24 mouse cellular contexts compared by ENCODE assay signal in genomic region chr4:32852294-32852693, GRCm38 (mm10). TPM values are rescaled to one million over a fixed set of nuclear protein-coding genes. Genes with fewer than 3 reads are reported as not detected.
A peak's percentile ranks its signal among the peaks of the same experiment; 100 is the strongest.
DNase-seq lines count a peak whose midpoint lies in the region; ATAC-seq lines count a peak whose summit lies in the region.
"Had no signal": no experiment of that assay in that cellular context is flagged by ENCODE, and none has a peak within 500 bp of the region (broad histone marks: within the 10 kb centered on the region; RNA-seq: fewer than 3 reads in every experiment).

No protein-coding gene starts in this region.

- no peaks in the 10 kb centered on the region for H3K9me3 ChIP-seq in embryonic facial prominence, embryonic 14.5 days (ENCODE audit: control insufficient read depth, low read length)
- H3K9me3 ChIP-seq in embryonic facial prominence, embryonic 10.5 days = no peaks in the 10 kb centered on the region
- no peaks in the 10 kb centered on the region for H3K9me3 ChIP-seq in hindbrain, embryonic 15.5 days
- H3K9me3 ChIP-seq in hindbrain, embryonic 13.5 days = no peaks in the 10 kb centered on the region
- no peaks in the 10 kb centered on the region for H3K9me3 ChIP-seq in neural tube, embryonic 13.5 days
- H3K9me3 ChIP-seq: embryonic facial prominence, embryonic 13.5 days; forebrain, embryonic 10.5 days; forebrain, embryonic 15.5 days; G1E; heart, embryonic 10.5 days; intestine, embryonic 15.5 days had no signal

- H3K4me2 ChIP-seq in embryonic facial prominence, embryonic 14.5 days (ENCODE audit: low read depth, low read length) = no peak overlapping the region
- no peak overlapping the region for H3K4me2 ChIP-seq in hindbrain, embryonic 15.5 days
- H3K4me2 ChIP-seq in hindbrain, embryonic 13.5 days = no peak overlapping the region
- H3K4me2 ChIP-seq in neural tube, embryonic 13.5 days = no peak overlapping the region
- H3K4me2 ChIP-seq: embryonic facial prominence, embryonic 13.5 days; forebrain, embryonic 15.5 days; intestine, embryonic 15.5 days had no signal

- DNase-seq in embryonic facial prominence, embryonic 14.5 days (ENCODE audit: low spot score) = peak; percentile 32
- DNase-seq in embryonic facial prominence, embryonic 10.5 days (ENCODE audit: low spot score) = no peak
- DNase-seq in neural tube, embryonic 10.5 days (ENCODE audit: extremely low spot score, low spot score) = no peak
- no peak for DNase-seq in right cerebral cortex, postnatal 10 days (ENCODE audit: low spot score in 2 of 2)
- DNase-seq: adrenal gland, postnatal 10 days; B cell, adult 2 months; cerebellum, adult 11-12 months; cerebellum, adult 9-10 months; cerebellum, postnatal 25 days; gastrocnemius, postnatal 10 days; heart, adult 18-20 months; heart, postnatal 10 days; heart, postnatal 4 days had no signal

- no peak overlapping the region for H3K27ac ChIP-seq in embryonic facial prominence, embryonic 14.5 days (replicated peaks; ENCODE audit: low read depth, low read length)
- H3K27ac ChIP-seq in embryonic facial prominence, embryonic 10.5 days (replicated peaks) = no peak overlapping the region
- peak overlapping the region; percentile 26; the same call in 1 of the 2 replicates for H3K27ac ChIP-seq in hindbrain, embryonic 15.5 days (replicated peaks)
- no peak overlapping the region for H3K27ac ChIP-seq in hindbrain, embryonic 13.5 days
- H3K27ac ChIP-seq in neural tube, embryonic 13.5 days (replicated peaks) = peak overlapping the region; percentile 63
- H3K27ac ChIP-seq: embryonic facial prominence, embryonic 13.5 days; forebrain, embryonic 10.5 days; forebrain, embryonic 15.5 days; heart, embryonic 10.5 days; intestine, embryonic 15.5 days had no signal

- no peaks in the 10 kb centered on the region for H3K36me3 ChIP-seq in embryonic facial prominence, embryonic 14.5 days (ENCODE audit: control insufficient read depth, insufficient read depth, low read length)
- H3K36me3 ChIP-seq in embryonic facial prominence, embryonic 10.5 days (replicated peaks) = no peaks in the 10 kb centered on the region
- no peaks in the 10 kb centered on the region for H3K36me3 ChIP-seq in hindbrain, embryonic 15.5 days
- no peaks in the 10 kb centered on the region for H3K36me3 ChIP-seq in hindbrain, embryonic 13.5 days
- no peaks in the 10 kb centered on the region for H3K36me3 ChIP-seq in neural tube, embryonic 13.5 days
- H3K36me3 ChIP-seq: embryonic facial prominence, embryonic 13.5 days; forebrain, embryonic 10.5 days; G1E; heart, embryonic 10.5 days; intestine, embryonic 15.5 days had no signal

- peak; percentile 60; the same call in 1 of the 2 replicates for ATAC-seq in embryonic facial prominence, embryonic 14.5 days (ENCODE audit: low read depth)
- no peak for ATAC-seq in hindbrain, embryonic 15.5 days (ENCODE audit: low FRiP score, low read depth)
- ATAC-seq in hindbrain, embryonic 13.5 days (ENCODE audit: low FRiP score) = no peak
- peak; percentile 52; the same call in 1 of the 2 replicates for ATAC-seq in neural tube, embryonic 13.5 days (ENCODE audit: low read depth)
- ATAC-seq: CD4-positive, CD25-positive, alpha-beta regulatory T cell, adult 4 months; intestine, embryonic 15.5 days had no signal

- H3K27me3 ChIP-seq in embryonic facial prominence, embryonic 14.5 days (replicated peaks; ENCODE audit: control insufficient read depth, insufficient read depth, low read length) = no peaks in the 10 kb centered on the region
- no peaks in the 10 kb centered on the region for H3K27me3 ChIP-seq in embryonic facial prominence, embryonic 10.5 days (replicated peaks; ENCODE audit: low read depth, poor library complexity, severe bottlenecking)
- no peaks in the 10 kb centered on the region for H3K27me3 ChIP-seq in hindbrain, embryonic 15.5 days
- no peaks in the 10 kb centered on the region for H3K27me3 ChIP-seq in hindbrain, embryonic 13.5 days
- no peaks in the 10 kb centered on the region for H3K27me3 ChIP-seq in neural tube, embryonic 13.5 days
- H3K27me3 ChIP-seq: embryonic facial prominence, embryonic 13.5 days; forebrain, embryonic 15.5 days; intestine, embryonic 15.5 days had no signal

- no peaks in the 10 kb centered on the region for H3K4me1 ChIP-seq in embryonic facial prominence, embryonic 14.5 days (ENCODE audit: control insufficient read depth, insufficient read depth, low read length)
- H3K4me1 ChIP-seq in embryonic facial prominence, embryonic 10.5 days = no peaks in the 10 kb centered on the region
- peaks cover 11% of the 10 kb centered on the region; the same call in 1 of the 2 replicates for H3K4me1 ChIP-seq in hindbrain, embryonic 15.5 days (replicated peaks)
- peaks cover 11% of the 10 kb centered on the region for H3K4me1 ChIP-seq in hindbrain, embryonic 13.5 days (replicated peaks)
- peaks cover 12% of the 10 kb centered on the region for H3K4me1 ChIP-seq in neural tube, embryonic 13.5 days (replicated peaks)
- H3K4me1 ChIP-seq: intestine, embryonic 15.5 days had no signal

- no peak overlapping the region for H3K4me3 ChIP-seq in embryonic facial prominence, embryonic 14.5 days (ENCODE audit: low read depth, low read length)
- H3K4me3 ChIP-seq in embryonic facial prominence, embryonic 10.5 days = no peak overlapping the region
- H3K4me3 ChIP-seq in hindbrain, embryonic 15.5 days = no peak overlapping the region
- no peak overlapping the region for H3K4me3 ChIP-seq in hindbrain, embryonic 13.5 days
- H3K4me3 ChIP-seq in neural tube, embryonic 13.5 days = no peak overlapping the region
- H3K4me3 ChIP-seq: embryonic facial prominence, embryonic 13.5 days; erythroblast, embryonic 14.5 days; forebrain, embryonic 10.5 days; forebrain, embryonic 15.5 days; heart, embryonic 10.5 days; intestine, embryonic 15.5 days had no signal

- WGBS in embryonic facial prominence, embryonic 14.5 days = 69% methylated on average over 8 of the region's 8 CpGs
- WGBS in embryonic facial prominence, embryonic 10.5 days = 90% methylated on average over 8 of the region's 8 CpGs
- WGBS in hindbrain, embryonic 15.5 days = 61% methylated on average over 8 of the region's 8 CpGs
- WGBS in hindbrain, embryonic 13.5 days = 61% methylated on average over 8 of the region's 8 CpGs
- WGBS in neural tube, embryonic 13.5 days = 38% methylated on average over 8 of the region's 8 CpGs

- no peak overlapping the region for H3K9ac ChIP-seq in embryonic facial prominence, embryonic 14.5 days (ENCODE audit: low read depth, low read length)
- no peak overlapping the region for H3K9ac ChIP-seq in hindbrain, embryonic 15.5 days
- H3K9ac ChIP-seq in hindbrain, embryonic 13.5 days = no peak overlapping the region
- H3K9ac ChIP-seq in neural tube, embryonic 13.5 days = no peak overlapping the region
- H3K9ac ChIP-seq: embryonic facial prominence, embryonic 13.5 days; forebrain, embryonic 15.5 days; intestine, embryonic 15.5 days had no signal

RNA-seq across cellular contexts. Expression of gene Lyrm2, which starts 52.2 kb away (rescaled TPM):
- polyA plus RNA-seq in embryonic facial prominence, embryonic 14.5 days (2014; fragmentation: Nextera tagmentation; extraction: Ambion mirVana) = 99.4 and 102 TPM in 2 replicates
- 95.6 and 112 TPM in 2 replicates for polyA plus RNA-seq in embryonic facial prominence, embryonic 10.5 days (2016; fragmentation: Nextera tagmentation; extraction: Ambion mirVana)
- 108 and 122 TPM in 2 replicates for polyA plus RNA-seq in hindbrain, embryonic 15.5 days (2015; fragmentation: Nextera tagmentation; extraction: Ambion mirVana)
- polyA plus RNA-seq in hindbrain, embryonic 13.5 days (2015; fragmentation: Nextera tagmentation; extraction: Ambion mirVana) = 156 and 161 TPM in 2 replicates
- polyA plus RNA-seq in neural tube, embryonic 13.5 days (2015; fragmentation: Nextera tagmentation; extraction: Ambion mirVana) = 159 and 163 TPM in 2 replicates

Comparison
In these comparisons a context has a peak if more than half of its experiments do, and no peak if none do; other contexts are left out.
1. H3K27ac ChIP-seq: peak in hindbrain, embryonic 15.5 days (single experiment) and neural tube, embryonic 13.5 days (single experiment); none in embryonic facial prominence, embryonic 14.5 days (single experiment), embryonic facial prominence, embryonic 10.5 days (single experiment) and hindbrain, embryonic 13.5 days (single experiment).
2. ATAC-seq: peak in embryonic facial prominence, embryonic 14.5 days (single experiment) and neural tube, embryonic 13.5 days (single experiment); none in hindbrain, embryonic 15.5 days (single experiment) and hindbrain, embryonic 13.5 days (single experiment).